Mouse (Mus musculus) kidney, adult 18-20 months (tissue): ENCODE data around the gene Olfr1243.
"Not testable (repeated sequence)": the region's sequence is repeated elsewhere in the genome, so short reads cannot be mapped to it uniquely, and the experiment has no call there.

Experiments
- DNase-seq: peaks from one replicate; pipeline ENCODE4 v3.0.0; 2021

Gene Olfr1243

DNA sequence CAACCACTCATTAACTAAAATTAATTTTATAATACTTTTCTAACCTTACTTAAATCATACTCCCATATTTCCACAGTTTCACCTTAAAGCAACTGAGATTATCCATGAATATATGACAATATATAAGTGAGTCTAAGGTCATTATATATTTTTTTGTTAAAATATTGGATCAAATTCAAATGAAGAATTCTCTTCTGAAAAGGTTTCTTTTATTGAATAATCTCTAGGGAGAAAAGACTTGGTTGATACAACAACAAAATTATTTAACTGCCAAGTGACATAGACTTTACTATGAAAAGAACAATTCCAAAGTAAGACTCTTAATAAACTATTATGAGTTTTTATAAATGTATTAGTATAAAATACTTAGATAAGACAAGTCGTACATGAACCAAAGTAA lies at the start of gene Olfr1243:
Gene Olfr1243, minus strand, starts transcription at position 101 of the 400 bp plus-strand sequence.
- DNase-seq = no peak

DNA sequence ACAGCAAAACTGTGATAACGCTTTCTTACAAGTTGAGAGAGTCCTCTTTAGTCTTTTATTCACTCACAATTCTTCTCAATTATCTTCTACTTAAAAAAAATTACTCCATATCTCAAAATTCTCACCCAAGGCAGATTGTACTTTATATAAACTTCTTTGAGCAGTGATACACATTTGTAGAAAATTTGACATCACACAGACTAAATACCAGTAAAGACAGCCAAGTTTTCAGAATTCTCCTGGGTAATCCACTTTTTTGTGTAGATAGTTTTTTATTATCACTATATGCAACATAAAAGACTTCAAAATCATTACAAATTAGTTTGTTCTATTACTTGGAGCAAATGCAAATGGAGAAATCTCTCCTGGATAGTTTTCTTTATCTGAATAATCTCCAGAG lies 47.1 kb upstream of the Olfr1243 start, which contains the start of gene Olfr1245:
Gene Olfr1245, minus strand, starts transcription at position 101 of the 400 bp plus-strand sequence.
- DNase-seq = no peak

DNA sequence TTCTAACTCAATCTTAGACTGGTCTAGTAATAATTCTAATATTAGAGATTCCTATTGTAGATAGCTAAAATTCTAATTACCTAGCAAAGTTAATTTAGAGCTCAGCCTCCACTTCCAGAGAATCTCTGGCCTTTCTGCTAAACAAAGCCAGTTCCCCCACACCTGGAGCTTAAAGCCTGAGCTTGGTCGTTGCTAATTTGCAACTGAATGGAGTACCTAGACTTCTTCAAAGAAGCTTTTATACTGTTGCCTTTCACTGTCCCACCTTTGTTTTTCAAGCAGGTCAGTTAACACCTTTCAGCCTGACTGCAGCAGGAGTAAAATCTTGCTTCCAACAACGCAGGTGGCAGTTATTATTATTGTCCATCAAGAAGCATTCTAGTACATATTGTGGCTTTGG lies 31.4 kb upstream of the Olfr1243 start:
- DNase-seq = not testable (repeated sequence)

DNA sequence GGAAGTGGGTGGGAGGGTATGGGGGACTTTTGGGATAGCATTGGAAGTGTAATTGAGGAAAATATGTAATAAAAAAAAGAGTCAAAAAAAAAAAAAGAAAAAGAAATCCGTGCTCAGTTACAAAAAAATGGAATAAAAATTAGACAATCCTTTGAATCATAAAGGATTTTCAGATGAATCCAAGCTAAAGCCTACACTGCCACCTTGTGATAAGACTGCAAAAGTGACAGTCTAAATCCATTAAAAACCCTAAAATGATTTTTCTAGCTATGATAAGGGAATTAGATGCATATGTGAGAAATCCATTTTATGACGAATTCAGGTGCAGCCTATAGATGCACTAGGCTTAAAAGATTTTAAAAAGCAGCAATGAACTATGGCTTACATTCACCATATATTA lies 13.2 kb upstream of the Olfr1243 start:
- DNase-seq = no peak

DNA sequence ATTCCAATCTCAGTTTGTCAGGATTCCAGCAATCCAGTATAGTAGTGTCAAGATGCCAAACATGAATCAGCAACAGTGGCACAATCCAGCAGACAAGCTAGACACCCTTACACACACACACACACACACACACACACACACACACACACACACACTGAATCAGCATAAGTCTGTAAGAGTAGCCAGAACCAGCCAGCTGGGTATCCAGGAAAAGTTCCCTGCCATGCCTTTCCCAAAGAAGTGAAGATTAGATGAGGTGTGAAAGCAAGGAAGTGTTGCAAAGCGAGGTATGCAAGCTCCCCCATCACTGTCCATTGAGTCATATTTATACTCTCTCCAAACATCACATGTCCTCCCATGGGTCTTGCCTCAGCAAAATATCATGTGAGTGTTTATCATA lies 8.6 kb upstream of the Olfr1243 start:
- no peak for DNase-seq

DNA sequence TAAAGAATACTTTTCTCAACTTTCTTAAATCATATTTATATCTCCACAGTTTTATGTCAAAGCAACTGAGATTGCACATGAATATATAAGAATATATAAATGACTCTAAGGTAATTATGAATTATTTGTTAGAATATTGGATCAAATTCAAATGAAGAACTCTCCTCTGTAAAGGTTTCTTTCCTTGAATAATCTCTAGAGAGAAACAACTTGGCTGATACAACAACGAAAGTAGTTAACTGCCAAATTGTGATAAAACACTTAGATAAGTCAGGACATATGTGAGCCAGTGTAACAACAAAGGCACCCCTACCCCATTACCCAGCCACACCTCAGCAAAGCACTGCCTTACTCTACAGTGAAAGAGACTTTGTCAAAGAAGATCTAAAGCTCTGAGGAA lies 33.1 kb downstream of the Olfr1243 start, which contains the start of gene Olfr1242:
Gene Olfr1242, minus strand, starts transcription at position 101 of the 400 bp plus-strand sequence.
- no peak for DNase-seq

DNA sequence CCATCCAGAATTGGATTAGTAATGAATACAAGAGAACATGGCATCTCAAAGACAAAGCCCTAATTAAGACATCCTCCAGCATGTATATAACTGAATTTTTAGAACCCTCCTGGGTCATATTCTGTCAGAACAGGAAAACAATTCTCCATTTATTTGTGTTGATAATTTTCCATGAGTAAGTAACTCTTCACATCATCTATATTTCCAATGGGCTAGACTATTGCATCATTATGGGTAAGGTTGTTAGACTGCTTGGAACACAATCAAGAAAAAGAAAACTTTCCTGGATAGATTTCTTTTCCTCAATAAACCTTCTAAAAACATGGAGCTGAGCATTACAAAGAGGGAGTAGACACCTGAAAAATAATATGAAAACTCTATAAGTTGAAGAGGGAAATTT lies 44.3 kb downstream of the Olfr1243 start, which contains the start of gene Olfr1241:
Gene Olfr1241, minus strand, starts transcription at position 101 of the 400 bp plus-strand sequence.
- no peak for DNase-seq
